Mouse (Mus musculus) gastrocnemius, adult 18-20 months (tissue): ENCODE results near the gene Smok2a. TPM values are rescaled to one million over a fixed set of nuclear protein-coding genes. Genes with fewer than 3 reads are reported as not detected.
"Not testable (repeated sequence)": the region's sequence is repeated elsewhere in the genome, so short reads cannot be mapped to it uniquely, and the experiment has no call there.

ENCODE experiments used
- DNase-seq: peaks from one replicate; pipeline ENCODE4 v3.0.0; 2021; ENCODE audit warnings: low spot score
- long read RNA-seq, 2 experiments: library from polyadenylated mRNA; stranded (forward); transcript quantifications; one replicate each; pipeline ENCODE4 v2.0.0; 2021
- total RNA-seq, 2 experiments: library from RNA; stranded (reverse); gene quantifications; 2 replicates each; pipeline ENCODE4 v1.2.3; 2021

Smok2a gene
- not detected for total RNA-seq
- long read RNA-seq, experiment 1: 0 reads
- long read RNA-seq, experiment 2: 0 reads

GRCm38 (mm10) chr17:13220888-13221287 lies at the start of gene Smok2a:
Gene Smok2a, plus strand, starts transcription at chr17:13221188.
- DNase-seq: no peak

- not testable (repeated sequence) for DNase-seq
Observed at GRCm38 (mm10) chr17:13173578-13173977, 47.4 kb upstream of the Smok2a start.

GRCm38 (mm10) chr17:13174029-13174428 lies 47.0 kb upstream of the Smok2a start:
- not testable (repeated sequence) for DNase-seq

- not testable (repeated sequence) for DNase-seq
Observed at GRCm38 (mm10) chr17:13175609-13176008, 45.4 kb upstream of the Smok2a start.

GRCm38 (mm10) chr17:13177796-13178195 lies 43.2 kb upstream of the Smok2a start:
- not testable (repeated sequence) for DNase-seq

GRCm38 (mm10) chr17:13179021-13179420 lies 42.0 kb upstream of the Smok2a start:
- DNase-seq: not testable (repeated sequence)

GRCm38 (mm10) chr17:13180491-13180890 lies 40.5 kb upstream of the Smok2a start:
- DNase-seq: not testable (repeated sequence)

GRCm38 (mm10) chr17:13182712-13183111 lies 38.3 kb upstream of the Smok2a start:
- DNase-seq: not testable (repeated sequence)

- DNase-seq: not testable (repeated sequence)
Observed at GRCm38 (mm10) chr17:13184514-13184913, 36.5 kb upstream of the Smok2a start.

GRCm38 (mm10) chr17:13186541-13186940 lies 34.4 kb upstream of the Smok2a start:
- DNase-seq: not testable (repeated sequence)

GRCm38 (mm10) chr17:13187621-13188020 lies 33.4 kb upstream of the Smok2a start:
- DNase-seq: not testable (repeated sequence)

- DNase-seq: not testable (repeated sequence)
Observed at GRCm38 (mm10) chr17:13188846-13189245, 32.1 kb upstream of the Smok2a start.

GRCm38 (mm10) chr17:13190836-13191583 lies 30.0 kb upstream of the Smok2a start:
- DNase-seq: not testable (repeated sequence)

- not testable (repeated sequence) for DNase-seq
Observed at GRCm38 (mm10) chr17:13196486-13196885, 24.5 kb upstream of the Smok2a start.

GRCm38 (mm10) chr17:13198812-13199211 lies 22.2 kb upstream of the Smok2a start:
- DNase-seq: not testable (repeated sequence)

- DNase-seq: not testable (repeated sequence)
Observed at GRCm38 (mm10) chr17:13199880-13200409, 21.0 kb upstream of the Smok2a start.

- DNase-seq: not testable (repeated sequence)
Observed at GRCm38 (mm10) chr17:13201551-13201950, 19.4 kb upstream of the Smok2a start.

GRCm38 (mm10) chr17:13202453-13203107 lies 18.4 kb upstream of the Smok2a start:
- not testable (repeated sequence) for DNase-seq

- DNase-seq: not testable (repeated sequence)
Observed at GRCm38 (mm10) chr17:13205247-13205646, 15.7 kb upstream of the Smok2a start.

- DNase-seq: no peak
Observed at GRCm38 (mm10) chr17:13206491-13206890, 14.5 kb upstream of the Smok2a start.

GRCm38 (mm10) chr17:13208460-13208859 lies 12.5 kb upstream of the Smok2a start:
- not testable (repeated sequence) for DNase-seq
